Mouse (Mus musculus): ENCODE results near the gene Tspan5. TPM values are rescaled to one million over a fixed set of nuclear protein-coding genes. Genes with fewer than 3 reads are reported as not detected.

Tspan5 gene
- polyA plus RNA-seq, 1 experiment = 22.2 TPM

DNA sequence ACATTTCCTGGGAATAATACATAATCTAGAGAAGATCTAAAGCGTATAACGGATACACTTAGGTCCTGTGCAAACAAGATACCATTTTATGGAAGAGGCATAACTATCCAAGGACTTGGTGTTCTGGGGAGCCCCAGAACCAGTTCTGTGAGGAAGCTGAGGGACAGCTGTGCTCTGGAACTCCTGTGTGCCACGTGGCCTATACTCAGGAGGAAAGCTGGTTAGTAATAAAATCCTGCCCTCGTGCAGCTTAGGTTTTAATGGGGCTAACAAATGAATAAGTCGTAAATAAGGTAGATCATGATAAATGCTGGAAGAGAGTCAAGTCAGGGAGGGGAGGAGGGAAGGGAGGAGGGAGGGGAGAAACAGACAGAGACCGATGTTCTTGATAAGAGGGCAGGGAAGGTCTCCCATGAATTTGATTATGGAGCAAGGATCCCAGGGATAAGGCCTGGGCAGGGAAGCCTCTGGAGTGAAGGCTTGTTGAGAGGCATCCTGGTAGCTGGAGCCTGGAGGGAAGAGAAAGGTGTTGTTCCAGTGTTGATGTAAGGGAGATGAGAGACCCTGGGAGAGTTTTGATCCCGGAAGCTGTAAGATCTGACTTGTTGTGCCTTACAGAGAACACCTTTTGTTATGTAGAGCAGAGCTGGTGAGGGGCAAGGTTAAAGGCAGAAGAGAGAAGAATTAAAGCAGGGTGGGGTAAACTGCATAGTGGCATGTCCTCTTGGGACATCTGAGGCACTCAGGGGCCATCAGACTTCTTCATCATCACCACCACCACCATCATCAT is 34.1 kb downstream of the Tspan5 start:
- peak overlapping the region; percentile 65 for H3K27ac ChIP-seq (ENCODE audit: insufficient read depth, low read length)
- H3K36me3 ChIP-seq (ENCODE audit: control insufficient read depth, insufficient read depth, low read length, poor library complexity, severe bottlenecking) = no peaks in the 10 kb centered on the region
- no peak overlapping the region for H3K4me3 ChIP-seq (ENCODE audit: low read depth, low read length)
- H3K9me3 ChIP-seq (replicated peaks; ENCODE audit: control insufficient read depth, insufficient read depth, low read length, poor library complexity, severe bottlenecking) = no peaks in the 10 kb centered on the region
- no peaks in the 10 kb centered on the region for H3K27me3 ChIP-seq (ENCODE audit: control insufficient read depth, insufficient read depth, low read length, poor library complexity, severe bottlenecking)
- peaks cover 7% of the 10 kb centered on the region for H3K4me1 ChIP-seq (ENCODE audit: control insufficient read depth, insufficient read depth, low read length)
- H3K9ac ChIP-seq (ENCODE audit: low read depth, poor library complexity, severe bottlenecking) = no peak overlapping the region
- TF ChIP-seq CTCF (IDR thresholded peaks at IDR 0.05; ENCODE audit: low read depth, low read length) (no peak), EP300 (IDR thresholded peaks at IDR 0.05; ENCODE audit: insufficient read depth, low read depth, low read length) (0 out of 2 replicates have a peak, but pooled peaks have one; percentile 44)

DNA sequence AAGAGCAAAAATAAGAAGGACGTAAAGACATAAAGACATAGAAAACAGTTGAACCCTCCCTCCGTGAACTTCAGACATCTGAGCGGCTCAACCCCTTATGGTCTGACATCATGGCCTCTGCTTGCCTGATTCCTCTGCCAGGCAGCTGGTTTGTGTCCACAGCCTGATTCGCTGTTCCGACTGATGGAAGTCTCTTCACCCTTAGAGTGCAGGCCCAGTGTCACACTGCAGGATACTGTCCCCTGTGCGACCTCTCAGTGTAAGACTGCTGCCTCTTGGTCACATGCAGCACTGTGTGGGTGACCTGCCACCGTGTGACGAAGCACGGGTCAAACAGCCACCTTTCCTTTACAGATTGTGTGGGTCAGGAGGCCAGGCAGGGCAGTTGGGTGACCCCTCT is 39.5 kb downstream of the Tspan5 start:
- no peak overlapping the region for H3K4me3 ChIP-seq (ENCODE audit: low read depth, low read length)
- no peak overlapping the region for H3K27ac ChIP-seq (ENCODE audit: insufficient read depth, low read length)
- TF ChIP-seq CTCF (IDR thresholded peaks at IDR 0.05; ENCODE audit: low read depth, low read length) = no peak
- no peak for TF ChIP-seq POLR2A (IDR thresholded peaks at IDR 0.05; ENCODE audit: insufficient read depth, low read length)
- TF ChIP-seq EP300 (IDR thresholded peaks at IDR 0.05; ENCODE audit: insufficient read depth, low read depth, low read length) = no peak
- H3K9ac ChIP-seq (ENCODE audit: low read depth, poor library complexity, severe bottlenecking) = no peak overlapping the region
- peaks cover 6% of the 10 kb centered on the region for H3K4me1 ChIP-seq (ENCODE audit: control insufficient read depth, insufficient read depth, low read length)
- H3K9me3 ChIP-seq (replicated peaks; ENCODE audit: control insufficient read depth, insufficient read depth, low read length, poor library complexity, severe bottlenecking) = no peaks in the 10 kb centered on the region
- H3K36me3 ChIP-seq (ENCODE audit: control insufficient read depth, insufficient read depth, low read length, poor library complexity, severe bottlenecking) = no peaks in the 10 kb centered on the region
- no peaks in the 10 kb centered on the region for H3K27me3 ChIP-seq (ENCODE audit: control insufficient read depth, insufficient read depth, low read length, poor library complexity, severe bottlenecking)

DNA sequence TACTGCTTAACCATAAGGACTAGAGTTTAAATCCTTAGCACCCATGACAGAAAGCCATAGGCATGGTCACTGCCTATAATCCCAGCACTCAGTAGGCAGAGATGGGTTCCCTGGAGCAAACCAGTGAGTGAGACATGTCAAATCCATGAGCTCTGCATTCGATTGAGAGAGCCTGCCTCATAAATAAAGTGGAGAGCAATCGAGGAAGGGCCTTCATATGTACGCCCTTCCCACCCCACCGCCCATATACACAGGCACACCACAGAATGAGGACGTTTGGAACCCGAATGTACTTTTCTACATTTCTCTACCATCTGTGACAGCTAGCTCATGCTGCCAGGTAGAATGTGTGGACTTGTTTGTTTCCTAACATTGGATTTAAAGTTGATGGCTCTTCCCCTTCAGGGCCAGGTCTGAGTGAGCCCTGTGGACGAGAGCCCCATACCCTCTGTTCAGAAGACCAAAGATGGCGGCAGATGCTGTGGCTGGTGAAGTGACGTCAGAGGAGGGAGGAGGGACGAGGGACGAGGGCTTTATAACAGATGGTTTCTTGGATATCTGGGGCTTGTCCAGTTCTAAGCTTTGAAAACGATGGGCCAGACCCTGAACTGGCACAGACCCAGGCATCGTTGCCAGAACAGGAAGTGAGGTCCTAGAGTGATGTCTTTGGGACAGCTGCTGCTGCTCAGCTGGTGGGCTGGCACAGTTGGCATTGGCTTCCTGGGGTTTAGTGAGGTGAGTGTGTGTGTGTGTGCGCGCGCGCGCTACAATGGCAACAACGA is 42.1 kb downstream of the Tspan5 start:
- no peak overlapping the region for H3K9ac ChIP-seq (ENCODE audit: low read depth, poor library complexity, severe bottlenecking)

DNA sequence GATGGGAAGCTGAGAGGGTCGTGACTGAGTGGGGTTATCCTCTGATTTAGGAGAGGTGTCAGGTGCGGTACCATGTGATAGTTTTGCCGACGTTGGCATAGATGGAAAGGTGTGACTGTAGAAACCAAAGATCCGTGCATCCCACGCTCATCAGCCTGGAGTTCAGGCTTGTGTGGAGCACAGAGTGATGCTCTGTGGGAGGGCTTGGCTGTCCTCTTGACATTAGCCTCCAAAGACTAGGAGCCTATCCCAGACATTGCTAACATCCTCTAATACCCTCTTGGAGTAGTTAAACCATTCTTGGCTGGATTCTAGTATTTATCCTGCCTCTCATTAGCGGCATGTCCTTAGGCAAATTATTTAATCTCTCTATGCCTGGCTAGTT is 42.6 kb downstream of the Tspan5 start:
- Histone ChIP-seq H3K4me1 (ENCODE audit: control insufficient read depth, insufficient read depth, low read length) (peaks cover 1% of the 10 kb centered on the region), H3K9ac (ENCODE audit: low read depth, poor library complexity, severe bottlenecking) (no peak overlapping the region), H3K36me3 (ENCODE audit: control insufficient read depth, insufficient read depth, low read length, poor library complexity, severe bottlenecking) (no peaks in the 10 kb centered on the region), H3K4me3 (ENCODE audit: low read depth, low read length) (no peak overlapping the region), H3K27me3 (ENCODE audit: control insufficient read depth, insufficient read depth, low read length, poor library complexity, severe bottlenecking) (no peaks in the 10 kb centered on the region), H3K9me3 (replicated peaks; ENCODE audit: control insufficient read depth, insufficient read depth, low read length, poor library complexity, severe bottlenecking) (no peaks in the 10 kb centered on the region), H3K27ac (ENCODE audit: insufficient read depth, low read length) (no peak overlapping the region)
- TF ChIP-seq EP300 (IDR thresholded peaks at IDR 0.05; ENCODE audit: insufficient read depth, low read depth, low read length) (no peak), POLR2A (IDR thresholded peaks at IDR 0.05; ENCODE audit: insufficient read depth, low read length) (no peak), CTCF (IDR thresholded peaks at IDR 0.05; ENCODE audit: low read depth, low read length) (no peak)

More for the DNA sequence above, 42.1 kb downstream of the Tspan5 start:
- Histone ChIP-seq H3K36me3 (ENCODE audit: control insufficient read depth, insufficient read depth, low read length, poor library complexity, severe bottlenecking) (no peaks in the 10 kb centered on the region), H3K4me1 (ENCODE audit: control insufficient read depth, insufficient read depth, low read length) (peaks cover 1% of the 10 kb centered on the region), H3K27ac (ENCODE audit: insufficient read depth, low read length) (no peak overlapping the region), H3K4me3 (ENCODE audit: low read depth, low read length) (no peak overlapping the region), H3K9me3 (replicated peaks; ENCODE audit: control insufficient read depth, insufficient read depth, low read length, poor library complexity, severe bottlenecking) (no peaks in the 10 kb centered on the region), H3K27me3 (ENCODE audit: control insufficient read depth, insufficient read depth, low read length, poor library complexity, severe bottlenecking) (no peaks in the 10 kb centered on the region)
- TF ChIP-seq CTCF (IDR thresholded peaks at IDR 0.05; ENCODE audit: low read depth, low read length) (no peak), POLR2A (IDR thresholded peaks at IDR 0.05; ENCODE audit: insufficient read depth, low read length) (no peak), EP300 (IDR thresholded peaks at IDR 0.05; ENCODE audit: insufficient read depth, low read depth, low read length) (no peak)

DNA sequence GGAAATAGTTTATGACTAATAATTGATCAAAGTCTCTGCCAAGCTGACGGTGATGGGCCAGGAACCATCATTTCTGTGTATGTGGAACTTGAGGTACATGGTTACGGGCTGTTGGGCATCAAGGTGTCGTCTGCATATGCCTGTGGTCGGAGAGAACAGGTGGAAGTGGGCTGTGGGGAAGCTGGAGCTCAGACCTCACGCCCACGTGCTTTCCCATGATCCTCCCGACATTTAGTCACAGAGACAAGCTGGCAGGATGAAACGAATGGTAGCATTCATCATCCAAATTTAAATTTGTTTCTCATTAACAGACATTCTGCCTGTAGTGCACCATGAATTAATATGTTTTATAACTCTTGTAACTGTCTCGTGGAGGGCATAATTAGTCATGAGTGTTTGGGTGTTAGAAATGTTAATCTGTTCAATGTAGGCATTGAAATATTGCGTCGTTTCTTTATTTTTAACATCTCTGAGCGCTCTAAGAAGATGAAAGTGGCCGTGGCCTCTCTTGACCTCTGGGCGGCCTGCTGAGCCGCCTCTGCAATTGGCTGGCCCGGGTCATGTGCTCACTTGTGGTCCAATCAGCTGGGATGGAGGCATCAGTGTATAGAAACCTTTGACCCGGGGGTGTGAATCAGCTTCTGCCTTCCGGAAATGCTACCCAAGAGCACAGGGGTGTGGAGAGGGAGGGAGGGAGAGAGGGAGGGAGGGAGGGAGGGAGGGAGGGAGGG is 45.9 kb downstream of the Tspan5 start:
- Histone ChIP-seq H3K4me1 (ENCODE audit: control insufficient read depth, insufficient read depth, low read length) (peaks cover 1% of the 10 kb centered on the region), H3K27ac (ENCODE audit: insufficient read depth, low read length) (no peak overlapping the region)
- TF ChIP-seq EP300 (IDR thresholded peaks at IDR 0.05; ENCODE audit: insufficient read depth, low read depth, low read length) (no peak), CTCF (IDR thresholded peaks at IDR 0.05; ENCODE audit: low read depth, low read length) (no peak), POLR2A (IDR thresholded peaks at IDR 0.05; ENCODE audit: insufficient read depth, low read length) (no peak)

More for the DNA sequence above, 45.9 kb downstream of the Tspan5 start:
- H3K9me3 ChIP-seq (replicated peaks; ENCODE audit: control insufficient read depth, insufficient read depth, low read length, poor library complexity, severe bottlenecking) = no peaks in the 10 kb centered on the region
- H3K36me3 ChIP-seq (ENCODE audit: control insufficient read depth, insufficient read depth, low read length, poor library complexity, severe bottlenecking) = no peaks in the 10 kb centered on the region
- H3K4me3 ChIP-seq (ENCODE audit: low read depth, low read length) = peak overlapping the region; percentile 26; the same call in 1 of the 2 replicates
- no peaks in the 10 kb centered on the region for H3K27me3 ChIP-seq (ENCODE audit: control insufficient read depth, insufficient read depth, low read length, poor library complexity, severe bottlenecking)
- H3K9ac ChIP-seq (ENCODE audit: low read depth, poor library complexity, severe bottlenecking) = no peak overlapping the region

Measured in ES-Bruce4 (cell line).